Mouse (Mus musculus) lung, embryonic 14.5 days (tissue): ENCODE results near the gene Tcf25. TPM values are rescaled to one million over a fixed set of nuclear protein-coding genes. Genes with fewer than 3 reads are reported as not detected.
A peak's percentile ranks its signal among the peaks of the same experiment; 100 is the strongest.

Experiments
- ATAC-seq: fragments of 200-750 bp; cut with Nextera tagmentation; 2 replicates; pipeline ENCODE4 v1.8.0; 2017; ENCODE audit warnings: mild to moderate bottlenecking, moderate TSS enrichment, moderate library complexity; ENCODE audit not compliant: insufficient read depth
- DNase-seq: peaks from one replicate; pipeline ENCODE4 v3.0.0-alpha.2; 2015
- H3K27ac ChIP-seq: fragments of 300-500 bp; sonication (generic); 2 replicates; pipeline ENCODE4 v1.5.1; 2014; ENCODE audit warnings: low read depth, mild to moderate bottlenecking, moderate library complexity
- H3K27me3 ChIP-seq: fragments of 300-500 bp; sonication (generic); 2 replicates; pipeline ENCODE4 v1.6.1; 2014; ENCODE audit warnings: low read length, control low read depth; ENCODE audit not compliant: insufficient read depth
- H3K36me3 ChIP-seq: fragments of 300-500 bp; sonication (generic); 2 replicates; pipeline ENCODE4 v1.6.1; 2014; ENCODE audit warnings: control low read depth; ENCODE audit not compliant: insufficient read depth
- H3K4me1 ChIP-seq: fragments of 300-500 bp; sonication (generic); 2 replicates; pipeline ENCODE4 v1.6.1; 2014; ENCODE audit warnings: antibody characterized with exemption, control low read depth; ENCODE audit not compliant: insufficient read depth
- H3K4me2 ChIP-seq: fragments of 300-500 bp; sonication (generic); 2 replicates; pipeline ENCODE4 v1.6.1; 2014; ENCODE audit warnings: mild to moderate bottlenecking
- H3K4me3 ChIP-seq: fragments of 300-500 bp; sonication (generic); 2 replicates; pipeline ENCODE4 v1.5.1; 2014; ENCODE audit warnings: low read depth, low read length
- H3K9ac ChIP-seq: fragments of 300-500 bp; sonication (generic); 2 replicates; pipeline ENCODE4 v1.6.1; 2014
- H3K9me3 ChIP-seq: fragments of 300-500 bp; sonication (generic); 2 replicates; pipeline ENCODE4 v1.6.1; 2016; ENCODE audit warnings: low read depth, low read length, control low read depth
- CTCF ChIP-seq: IDR thresholded peaks from 2 replicates; pipeline ENCODE4 v1.5.1; 2016; ENCODE audit warnings: antibody characterized with exemption, low read depth
- WGBS: fragments of 180-500 bp; shearing (Covaris S2); extraction: QIAGEN DNeasy Blood & Tissue Kit; methylation state at CpG from one replicate; pipeline ENCODE4 v1.1.7; 2014; 5-methylcytosine and 5-hydroxymethylcytosine counted together
- polyA plus RNA-seq: library from polyadenylated mRNA; unstranded; fragments of >200 nt; fragmentation: Nextera tagmentation; extraction: Ambion mirVana; gene quantifications from 2 replicates; pipeline ENCODE4 v1.2.1, GENCODE M21; 2014

The Tcf25 gene
- polyA plus RNA-seq, 1 experiment from 2014 or later, result 146 TPM

DNA sequence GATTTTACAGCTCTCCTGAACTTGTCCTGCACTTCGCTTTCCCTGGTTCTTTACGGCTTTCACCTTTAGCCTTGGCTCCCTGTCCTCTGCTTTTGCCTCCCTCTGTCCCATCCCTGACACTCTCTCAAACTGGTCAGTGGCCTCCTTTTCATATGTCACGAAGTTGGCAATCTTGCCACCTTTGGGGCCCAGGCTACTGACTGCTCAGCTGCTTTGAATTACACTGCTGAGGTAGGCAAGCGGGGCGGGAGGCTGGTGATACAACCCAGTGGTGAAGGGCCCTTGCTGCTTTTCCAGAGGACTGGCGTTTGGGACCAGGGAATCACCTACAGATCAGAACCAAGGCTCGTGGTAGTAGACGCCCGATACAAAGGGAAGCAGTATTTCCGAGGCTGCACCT, 2.1 kb downstream of the Tcf25 start:
- Histone ChIP-seq H3K9ac (no peak overlapping the region), H3K27ac (no peak overlapping the region), H3K4me3 (no peak overlapping the region), H3K4me1 (peaks cover 4% of the 10 kb centered on the region; the same call in 1 of the 2 replicates), H3K27me3 (no peaks in the 10 kb centered on the region), H3K4me2 (no peak overlapping the region), H3K9me3 (no peaks in the 10 kb centered on the region), H3K36me3 (peaks cover 12% of the 10 kb centered on the region; the same call in 1 of the 2 replicates)
- WGBS, result 87% methylated on average over 10 of the region's 10 CpGs
- no peak for ATAC-seq
- no peak for TF ChIP-seq CTCF
- DNase-seq, result no peak

DNA sequence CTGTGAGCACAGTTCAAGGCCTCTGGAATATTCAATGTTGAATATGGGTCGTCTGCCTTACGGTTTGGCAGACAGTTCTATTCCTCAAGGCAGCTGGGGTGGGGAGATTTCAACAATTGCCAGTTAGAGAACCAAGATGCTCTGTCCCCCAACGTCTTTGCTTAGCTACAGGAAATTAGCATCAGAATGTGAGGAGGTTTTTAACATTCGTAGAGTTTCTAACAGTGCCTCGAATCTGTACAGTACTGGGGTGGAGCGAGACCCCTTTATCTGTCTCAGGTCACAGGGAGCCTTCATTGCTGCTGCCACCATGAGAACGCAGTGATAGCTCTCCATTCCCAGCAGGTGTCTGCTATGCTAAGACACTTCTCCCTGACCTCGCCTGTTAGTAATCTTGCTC, 2.6 kb downstream of the Tcf25 start:
- Histone ChIP-seq H3K9ac (no peak overlapping the region), H3K27ac (no peak overlapping the region), H3K9me3 (no peaks in the 10 kb centered on the region), H3K27me3 (no peaks in the 10 kb centered on the region), H3K4me3 (no peak overlapping the region), H3K36me3 (peaks cover 13% of the 10 kb centered on the region), H3K4me2 (no peak overlapping the region), H3K4me1 (peaks cover 4% of the 10 kb centered on the region; the same call in 1 of the 2 replicates)
- ATAC-seq, result no peak
- no peak for TF ChIP-seq CTCF
- no peak for DNase-seq
- 73% methylated on average over 8 of the region's 8 CpGs for WGBS

DNA sequence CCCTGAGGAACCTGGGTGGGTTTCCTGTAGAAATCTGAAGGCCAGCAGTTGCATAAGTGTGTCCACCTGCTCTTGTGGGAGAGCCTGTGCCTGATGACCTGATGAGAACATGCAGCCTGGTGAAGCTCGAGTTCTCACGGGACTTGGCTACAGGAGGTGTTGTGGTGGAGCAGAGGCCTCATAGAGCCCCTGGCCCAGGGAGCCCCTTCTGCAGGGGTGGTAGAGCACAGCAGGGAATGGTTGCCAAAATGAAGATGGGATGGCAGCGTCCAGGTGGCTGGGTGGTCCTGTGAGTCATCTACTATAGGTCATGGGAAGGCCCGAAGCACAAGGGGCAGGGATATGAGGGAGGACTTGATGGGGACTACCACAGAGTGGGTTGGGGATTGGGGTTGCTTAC, 8.2 kb downstream of the Tcf25 start:
- no peak for TF ChIP-seq CTCF
- DNase-seq (no peak), ATAC-seq (no peak)
- H3K9me3 ChIP-seq, result no peaks in the 10 kb centered on the region
- no peak overlapping the region for H3K27ac ChIP-seq
- 93% methylated on average over 4 of the region's 4 CpGs for WGBS
- no peaks in the 10 kb centered on the region for H3K4me1 ChIP-seq
- H3K36me3 ChIP-seq, result peaks cover 64% of the 10 kb centered on the region
- H3K27me3 ChIP-seq, result no peaks in the 10 kb centered on the region
- H3K4me3 ChIP-seq, result no peak overlapping the region
- no peak overlapping the region for H3K4me2 ChIP-seq
- no peak overlapping the region for H3K9ac ChIP-seq

DNA sequence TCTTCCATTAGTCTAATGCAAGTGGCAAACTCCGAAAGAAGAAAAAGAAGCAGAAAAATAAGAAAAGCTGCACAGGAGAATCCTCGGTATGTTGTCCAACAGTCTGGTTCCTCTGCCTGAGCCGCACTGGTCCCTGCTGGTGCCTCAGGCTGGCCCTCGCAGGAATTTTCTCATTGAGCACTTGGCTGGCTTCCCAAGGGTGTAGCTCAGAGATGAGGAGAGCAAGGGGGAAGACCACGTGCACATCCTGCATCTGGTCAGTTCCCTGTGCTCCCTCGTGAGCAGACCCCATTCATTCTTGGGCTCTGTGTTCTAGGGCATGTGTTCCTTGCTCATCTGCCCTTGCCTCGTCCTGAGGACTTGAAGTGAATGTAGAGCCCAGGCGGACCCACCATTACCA, 9.0 kb downstream of the Tcf25 start:
- no peak overlapping the region for H3K9ac ChIP-seq
- DNase-seq (no peak), ATAC-seq (no peak)
- no peak overlapping the region for H3K4me3 ChIP-seq
- no peaks in the 10 kb centered on the region for H3K4me1 ChIP-seq
- no peak overlapping the region for H3K27ac ChIP-seq
- no peak overlapping the region for H3K4me2 ChIP-seq
- H3K27me3 ChIP-seq, result no peaks in the 10 kb centered on the region
- TF ChIP-seq CTCF, result no peak
- WGBS, result 87% methylated on average over 8 of the region's 8 CpGs
- peaks cover 73% of the 10 kb centered on the region for H3K36me3 ChIP-seq
- H3K9me3 ChIP-seq, result no peaks in the 10 kb centered on the region

DNA sequence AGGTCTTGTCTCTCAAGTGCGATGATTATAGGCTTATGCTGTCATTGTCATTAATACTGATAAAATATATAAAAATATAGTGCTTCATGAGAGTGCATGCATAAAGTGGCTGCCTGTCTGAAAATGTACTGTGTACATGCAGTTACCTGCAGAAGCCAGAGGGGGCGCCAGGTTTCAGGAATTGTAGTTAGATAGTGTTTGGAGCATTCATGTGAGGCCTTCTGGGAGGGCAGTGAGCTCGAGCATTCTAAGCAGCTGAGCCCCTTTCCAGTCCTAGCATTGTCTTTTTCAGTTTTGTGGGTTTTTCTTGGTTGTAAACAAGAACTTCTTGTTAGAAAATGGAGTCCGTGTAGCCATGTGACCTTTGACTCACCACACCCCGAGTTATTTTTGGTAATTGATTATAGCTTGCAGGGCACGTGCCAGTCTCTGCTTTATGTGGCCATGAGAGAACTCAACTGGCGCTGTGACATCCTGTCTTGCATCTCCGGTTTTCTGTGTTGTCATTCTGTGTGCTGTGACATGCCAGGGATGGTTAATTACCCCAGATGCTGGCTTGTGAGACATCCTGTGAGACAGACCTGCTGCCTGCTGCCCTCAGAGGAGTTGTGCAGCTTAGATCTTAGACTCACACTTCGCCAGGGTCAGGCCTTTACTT, 11.5 kb downstream of the Tcf25 start:
- 60% methylated on average over 9 of the region's 9 CpGs for WGBS
- peak; percentile 44 for DNase-seq

DNA sequence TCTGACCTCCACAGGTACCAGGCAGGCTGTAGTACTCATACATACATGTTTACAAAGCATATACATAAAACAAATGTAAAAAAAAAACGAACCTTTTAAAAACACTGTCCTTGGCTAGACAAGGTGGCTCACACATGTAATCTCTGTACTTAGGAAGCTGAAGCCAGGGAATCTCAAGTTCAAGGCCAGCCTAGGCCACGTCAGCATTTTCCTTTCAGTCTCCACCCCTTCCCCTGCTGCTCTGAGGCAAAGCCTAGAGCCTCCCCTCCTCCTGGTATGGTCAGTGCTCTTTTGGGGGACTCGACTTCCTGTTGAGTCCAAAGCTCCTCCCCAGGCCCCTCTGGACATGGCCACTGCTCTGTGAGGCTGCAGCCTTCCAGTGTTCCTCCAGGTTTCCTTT, 13.5 kb downstream of the Tcf25 start:
- TF ChIP-seq CTCF, result no peak
- DNase-seq, result no peak
- Histone ChIP-seq H3K27ac (no peak overlapping the region), H3K4me2 (no peak overlapping the region), H3K9ac (no peak overlapping the region), H3K36me3 (peaks cover 99% of the 10 kb centered on the region), H3K4me1 (no peaks in the 10 kb centered on the region), H3K27me3 (no peaks in the 10 kb centered on the region), H3K9me3 (no peaks in the 10 kb centered on the region), H3K4me3 (no peak overlapping the region)
- no peak for ATAC-seq
- 81% methylated on average over 3 of the region's 3 CpGs for WGBS

More for the DNA sequence above, 11.5 kb downstream of the Tcf25 start:
- peak; percentile 65 for TF ChIP-seq CTCF
- Histone ChIP-seq H3K9ac (no peak overlapping the region), H3K27me3 (no peaks in the 10 kb centered on the region), H3K4me3 (no peak overlapping the region), H3K4me1 (no peaks in the 10 kb centered on the region), H3K27ac (no peak overlapping the region), H3K9me3 (no peaks in the 10 kb centered on the region), H3K4me2 (no peak overlapping the region), H3K36me3 (peaks cover 85% of the 10 kb centered on the region)
- ATAC-seq, result no peak

DNA sequence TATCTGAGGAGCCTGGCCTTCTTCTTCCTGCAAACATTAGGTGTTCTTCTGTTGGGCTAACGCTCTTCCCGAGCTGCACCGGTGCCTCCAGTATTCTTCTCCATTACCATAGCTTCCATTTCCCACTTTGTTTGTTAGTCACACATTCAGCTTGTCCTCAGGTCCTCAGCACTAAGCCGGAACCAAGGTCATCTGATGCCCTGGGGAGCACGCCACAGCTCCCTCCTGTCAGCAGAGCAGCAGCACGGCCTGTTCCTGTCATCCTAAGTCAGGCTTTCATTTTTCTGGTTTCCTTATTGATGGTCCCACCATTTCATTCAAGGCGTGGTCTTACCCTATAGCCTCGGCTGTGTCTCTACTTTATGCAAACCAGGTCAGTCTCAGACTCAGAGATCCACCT, 14.2 kb downstream of the Tcf25 start:
- Histone ChIP-seq H3K9me3 (no peaks in the 10 kb centered on the region), H3K9ac (no peak overlapping the region), H3K4me2 (no peak overlapping the region), H3K4me1 (no peaks in the 10 kb centered on the region), H3K27me3 (no peaks in the 10 kb centered on the region), H3K36me3 (peaks cover 99% of the 10 kb centered on the region), H3K4me3 (no peak overlapping the region), H3K27ac (no peak overlapping the region)
- WGBS, result 94% methylated on average over 8 of the region's 8 CpGs
- TF ChIP-seq CTCF, result no peak
- DNase-seq (no peak), ATAC-seq (no peak)

DNA sequence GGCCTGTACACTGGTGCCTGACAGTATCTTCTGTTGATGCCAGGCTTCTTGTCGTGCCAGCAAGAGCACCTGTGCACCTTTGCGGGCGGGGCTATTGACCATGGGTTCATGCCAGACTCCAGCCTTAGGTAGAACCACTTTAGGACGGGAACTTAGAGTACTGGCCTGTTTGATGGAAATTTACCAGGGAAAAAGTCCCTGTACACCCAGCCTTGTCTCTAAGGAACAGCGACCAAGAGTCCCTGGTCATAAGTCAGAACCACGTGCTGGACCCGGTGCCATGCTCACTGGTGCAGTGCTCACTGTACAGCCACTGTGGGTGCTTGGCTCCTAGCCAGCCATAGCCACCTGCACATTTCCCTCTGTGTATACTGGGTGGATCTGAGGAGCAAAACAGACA, 15.5 kb downstream of the Tcf25 start:
- no peak overlapping the region for H3K4me3 ChIP-seq
- ATAC-seq, result no peak
- no peaks in the 10 kb centered on the region for H3K4me1 ChIP-seq
- no peaks in the 10 kb centered on the region for H3K27me3 ChIP-seq
- no peak for DNase-seq
- no peak overlapping the region for H3K9ac ChIP-seq
- no peak for TF ChIP-seq CTCF
- H3K4me2 ChIP-seq, result no peak overlapping the region
- H3K36me3 ChIP-seq, result peaks cover 99% of the 10 kb centered on the region
- no peak overlapping the region for H3K27ac ChIP-seq
- H3K9me3 ChIP-seq, result no peaks in the 10 kb centered on the region
- 94% methylated on average over 7 of the region's 7 CpGs for WGBS
